Mouse (Mus musculus): ENCODE results near the gene Rps28. TPM values are rescaled to one million over a fixed set of nuclear protein-coding genes. Genes with fewer than 3 reads are reported as not detected.

Gene Rps28
- polyA plus RNA-seq, 1 experiment from 2014 or later, result 389 TPM

DNA sequence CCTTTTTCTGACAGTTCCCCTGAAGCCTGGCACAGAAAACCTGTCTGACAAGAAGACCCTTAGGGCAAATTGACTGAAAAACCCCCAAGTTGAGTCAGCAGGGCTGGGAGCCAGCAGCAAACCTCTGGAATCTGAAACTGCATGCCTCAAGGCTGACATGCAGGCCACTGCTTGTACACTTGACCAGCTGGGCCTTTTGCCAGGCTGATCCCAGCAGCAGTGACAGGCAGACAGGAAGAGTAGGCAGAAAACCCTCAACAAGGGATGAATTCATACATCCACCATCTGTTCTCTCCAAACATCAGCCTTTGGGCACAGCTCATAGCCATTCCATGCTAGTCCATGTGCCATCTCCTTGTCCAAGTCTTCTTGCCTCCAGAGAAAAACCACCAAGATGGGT lies 41.0 kb downstream of the Rps28 start:
- H3K9ac ChIP-seq (ENCODE audit: low read depth, low read length), result no peak overlapping the region
- H3K4me2 ChIP-seq (ENCODE audit: low read depth, low read length), result no peak overlapping the region
- ATAC-seq (ENCODE audit: low read depth), result no peak
- H3K27me3 ChIP-seq (ENCODE audit: control insufficient read depth, insufficient read depth, low read depth, low read length), result no peaks in the 10 kb centered on the region
- H3K4me3 ChIP-seq (ENCODE audit: low read depth, low read length), result no peak overlapping the region
- peaks cover under 1% of the 10 kb centered on the region; the same call in 1 of the 2 replicates for H3K36me3 ChIP-seq (ENCODE audit: control insufficient read depth, insufficient read depth)
- no peak overlapping the region for H3K27ac ChIP-seq (ENCODE audit: low read length)
- no peaks in the 10 kb centered on the region for H3K9me3 ChIP-seq (replicated peaks; ENCODE audit: control insufficient read depth, low read length)
- peaks cover 35% of the 10 kb centered on the region for H3K4me1 ChIP-seq (ENCODE audit: control insufficient read depth, low read depth, low read length)

DNA sequence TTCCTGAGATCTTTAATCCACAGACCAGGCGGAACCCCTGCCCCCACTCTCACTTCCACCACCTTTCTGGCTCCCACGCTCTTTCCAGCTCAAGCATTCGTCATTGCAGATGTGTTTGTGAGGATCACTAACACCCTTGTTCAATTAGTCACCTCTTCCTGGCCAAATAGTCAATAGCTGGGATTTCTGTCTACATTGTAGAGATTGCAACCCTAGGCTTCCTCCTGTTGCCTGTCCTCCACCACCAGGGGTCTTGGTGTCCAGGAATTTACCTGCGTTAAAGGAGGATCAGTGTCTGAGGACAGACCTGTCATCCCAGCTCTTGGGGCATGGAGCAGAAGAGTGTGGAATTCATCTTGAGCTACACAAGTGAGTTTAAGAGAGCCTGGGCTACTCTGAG lies 42.3 kb downstream of the Rps28 start:
- peak overlapping the region; percentile 16; the same call in 1 of the 2 replicates for H3K27ac ChIP-seq (ENCODE audit: low read length)
- H3K27me3 ChIP-seq (ENCODE audit: control insufficient read depth, insufficient read depth, low read depth, low read length), result no peaks in the 10 kb centered on the region
- peaks cover 3% of the 10 kb centered on the region; the same call in 1 of the 2 replicates for H3K36me3 ChIP-seq (ENCODE audit: control insufficient read depth, insufficient read depth)
- WGBS (ENCODE audit: insufficient replicate concordance), result 38% methylated on average over 4 of the region's 4 CpGs
- H3K4me2 ChIP-seq (ENCODE audit: low read depth, low read length), result peak overlapping the region; percentile 83
- peak overlapping the region; percentile 64 for H3K4me3 ChIP-seq (ENCODE audit: low read depth, low read length)
- no peaks in the 10 kb centered on the region for H3K9me3 ChIP-seq (replicated peaks; ENCODE audit: control insufficient read depth, low read length)
- no peak for ATAC-seq (ENCODE audit: low read depth)
- H3K9ac ChIP-seq (ENCODE audit: low read depth, low read length), result peak overlapping the region; percentile 64; the same call in 1 of the 2 replicates
- H3K4me1 ChIP-seq (ENCODE audit: control insufficient read depth, low read depth, low read length), result peaks cover 37% of the 10 kb centered on the region

DNA sequence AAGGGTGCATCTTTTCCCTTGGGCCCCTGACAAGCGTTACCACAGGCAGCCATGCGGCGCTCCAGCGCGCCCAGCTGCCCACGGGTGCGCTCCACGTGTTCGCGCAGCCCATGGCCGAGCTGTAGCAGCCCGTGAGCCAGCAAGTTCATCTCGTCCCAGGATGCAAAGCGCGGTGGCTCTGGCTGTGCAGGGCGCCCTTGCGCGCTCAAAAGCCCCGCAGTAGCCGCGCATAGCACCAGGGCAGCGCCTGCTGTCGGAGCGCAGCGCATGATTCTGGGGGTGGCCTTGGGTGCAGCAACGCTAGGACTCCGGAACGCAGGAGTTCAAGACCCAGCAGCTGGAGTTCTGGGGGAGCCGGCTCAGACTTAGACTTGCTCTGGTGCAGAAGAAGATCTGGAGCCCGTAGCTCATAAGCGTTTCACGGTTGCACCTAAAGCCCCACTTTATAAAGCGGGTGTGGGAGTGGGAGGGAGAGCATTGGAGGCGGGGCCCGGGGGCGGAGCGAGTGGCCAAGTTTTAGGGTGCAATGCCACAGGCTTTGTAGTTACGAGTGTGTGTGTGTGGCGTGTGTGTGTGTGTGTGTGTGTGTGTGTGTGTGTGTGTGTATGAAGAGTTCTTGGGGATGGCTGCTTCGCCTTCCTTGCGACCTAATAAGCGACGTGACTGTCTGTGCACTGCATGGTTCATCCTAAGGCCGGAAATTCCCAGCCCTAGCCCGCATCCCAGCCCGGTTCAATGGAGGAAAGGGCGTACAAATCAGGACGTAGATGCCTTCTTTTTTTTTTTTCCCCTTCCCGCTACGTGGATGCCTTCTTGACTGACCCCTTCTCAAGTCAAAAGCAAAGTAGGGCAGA lies 43.0 kb downstream of the Rps28 start, which contains the start of gene Angptl4:
Gene Angptl4, minus strand, starts transcription at position 707 of the 854 bp plus-strand sequence.
- WGBS (ENCODE audit: insufficient replicate concordance), result under 1% methylated on average over 50 of the region's 50 CpGs
- Histone ChIP-seq H3K4me2 (ENCODE audit: low read depth, low read length) (peak within 1 kb of the TSS; percentile 83), H3K4me1 (ENCODE audit: control insufficient read depth, low read depth, low read length) (peaks cover 37% of the 10 kb centered on the region)

DNA sequence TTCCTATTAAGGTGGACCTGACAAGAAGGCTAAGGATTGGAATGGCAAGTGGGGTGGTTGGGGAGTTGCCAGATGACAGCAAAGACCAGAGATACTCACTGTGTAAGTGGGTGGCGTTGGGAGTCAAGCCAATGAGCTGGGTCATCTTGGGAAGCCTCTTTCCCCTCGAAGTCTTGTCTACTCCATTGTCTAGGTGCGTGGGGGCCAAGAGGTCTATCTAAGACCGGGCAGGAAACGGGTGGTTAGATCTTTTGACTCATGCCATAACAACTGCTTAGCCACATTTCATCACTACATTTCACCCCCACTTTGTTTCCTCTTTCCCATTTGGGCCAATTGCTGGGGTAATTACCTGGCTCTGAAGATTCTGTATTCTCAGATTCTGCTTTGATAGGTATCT lies 43.9 kb downstream of the Rps28 start:
- H3K4me1 ChIP-seq (ENCODE audit: control insufficient read depth, low read depth, low read length), result peaks cover 37% of the 10 kb centered on the region
- H3K27me3 ChIP-seq (ENCODE audit: control insufficient read depth, insufficient read depth, low read depth, low read length), result no peaks in the 10 kb centered on the region
- H3K4me2 ChIP-seq (ENCODE audit: low read depth, low read length), result peak overlapping the region; percentile 83
- no peak for ATAC-seq (ENCODE audit: low read depth)
- H3K9ac ChIP-seq (ENCODE audit: low read depth, low read length), result peak overlapping the region; percentile 64
- peak overlapping the region; percentile 75 for H3K27ac ChIP-seq (ENCODE audit: low read length)
- 6% methylated on average over 5 of the region's 5 CpGs for WGBS (ENCODE audit: insufficient replicate concordance)
- no peaks in the 10 kb centered on the region for H3K9me3 ChIP-seq (replicated peaks; ENCODE audit: control insufficient read depth, low read length)
- peaks cover 3% of the 10 kb centered on the region; the same call in 1 of the 2 replicates for H3K36me3 ChIP-seq (ENCODE audit: control insufficient read depth, insufficient read depth)
- H3K4me3 ChIP-seq (ENCODE audit: low read depth, low read length), result peak overlapping the region; percentile 64

More for the DNA sequence above, 43.0 kb downstream of the Rps28 start, which contains the start of gene Angptl4:
- Histone ChIP-seq H3K27me3 (ENCODE audit: control insufficient read depth, insufficient read depth, low read depth, low read length) (no peaks in the 10 kb centered on the region), H3K9ac (ENCODE audit: low read depth, low read length) (peak within 1 kb of the TSS; percentile 64), H3K9me3 (replicated peaks; ENCODE audit: control insufficient read depth, low read length) (no peaks in the 10 kb centered on the region), H3K27ac (ENCODE audit: low read length) (peak within 1 kb of the TSS; percentile 75), H3K36me3 (ENCODE audit: control insufficient read depth, insufficient read depth) (peaks cover 3% of the 10 kb centered on the region; the same call in 1 of the 2 replicates), H3K4me3 (ENCODE audit: low read depth, low read length) (peak within 1 kb of the TSS; percentile 64)
- ATAC-seq (ENCODE audit: low read depth), result peak; percentile 74

DNA sequence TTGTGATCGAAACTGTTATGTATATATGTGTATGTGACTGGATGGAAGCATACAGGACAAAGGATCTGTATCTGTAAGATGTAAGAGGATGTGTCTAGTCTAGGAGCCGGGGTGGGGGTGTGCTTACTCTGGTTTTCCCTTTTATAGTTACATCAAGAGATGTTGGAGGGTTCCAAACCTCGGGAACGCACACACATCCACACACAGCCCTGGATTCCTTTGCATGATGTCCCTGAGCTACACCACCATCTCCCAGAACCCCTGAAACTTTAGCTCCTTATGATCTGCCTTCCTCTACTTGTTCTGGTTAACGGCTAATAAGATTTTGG lies 44.4 kb downstream of the Rps28 start:
- Histone ChIP-seq H3K4me3 (ENCODE audit: low read depth, low read length) (peak overlapping the region; percentile 64), H3K4me1 (ENCODE audit: control insufficient read depth, low read depth, low read length) (peaks cover 37% of the 10 kb centered on the region), H3K9me3 (replicated peaks; ENCODE audit: control insufficient read depth, low read length) (no peaks in the 10 kb centered on the region), H3K4me2 (ENCODE audit: low read depth, low read length) (peak overlapping the region; percentile 83), H3K27me3 (ENCODE audit: control insufficient read depth, insufficient read depth, low read depth, low read length) (no peaks in the 10 kb centered on the region), H3K36me3 (ENCODE audit: control insufficient read depth, insufficient read depth) (peaks cover 3% of the 10 kb centered on the region; the same call in 1 of the 2 replicates), H3K9ac (ENCODE audit: low read depth, low read length) (no peak overlapping the region; the same call in 1 of the 2 replicates), H3K27ac (ENCODE audit: low read length) (peak overlapping the region; percentile 75)
- 61% methylated on average over 5 of the region's 5 CpGs for WGBS (ENCODE audit: insufficient replicate concordance)
- ATAC-seq (ENCODE audit: low read depth), result no peak

DNA sequence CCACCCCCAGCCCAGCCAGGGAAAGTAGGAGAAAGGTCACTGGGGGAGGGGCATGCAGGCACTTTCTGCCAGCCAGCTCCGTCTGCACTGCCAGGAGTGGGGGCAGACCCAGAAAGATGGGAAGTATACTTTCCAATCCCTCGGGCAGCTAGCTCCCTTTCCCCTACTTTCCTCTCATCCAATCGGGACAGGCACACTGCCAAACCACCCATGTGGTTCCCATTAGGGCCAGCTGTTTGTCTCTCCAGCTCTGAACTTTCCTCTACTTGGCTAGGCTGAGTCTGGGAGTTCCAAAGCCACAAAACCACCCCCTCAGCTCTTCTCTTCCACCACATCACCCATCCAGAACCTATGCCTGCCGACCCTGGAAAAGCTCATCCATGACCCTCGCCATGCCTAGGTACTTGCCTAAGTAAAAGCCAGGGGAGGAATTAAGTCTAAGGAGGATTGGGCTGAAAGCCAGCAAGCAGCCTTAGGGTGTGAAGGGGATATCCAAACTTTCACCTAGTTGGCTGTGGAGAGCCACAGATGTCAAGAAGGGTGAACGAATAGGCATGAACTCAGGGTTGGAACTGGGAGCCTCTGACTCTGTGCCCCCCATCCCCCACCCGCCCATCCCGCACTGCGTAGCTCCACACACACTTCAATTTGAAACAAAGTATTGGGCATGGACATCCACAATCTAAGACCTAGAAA lies 44.9 kb downstream of the Rps28 start:
- ATAC-seq (ENCODE audit: low read depth), result peak; percentile 74
- Histone ChIP-seq H3K4me2 (ENCODE audit: low read depth, low read length) (peak overlapping the region; percentile 83), H3K4me3 (ENCODE audit: low read depth, low read length) (peak overlapping the region; percentile 64), H3K4me1 (ENCODE audit: control insufficient read depth, low read depth, low read length) (peaks cover 37% of the 10 kb centered on the region), H3K9me3 (replicated peaks; ENCODE audit: control insufficient read depth, low read length) (no peaks in the 10 kb centered on the region), H3K27ac (ENCODE audit: low read length) (peak overlapping the region; percentile 79), H3K36me3 (ENCODE audit: control insufficient read depth, insufficient read depth) (peaks cover 3% of the 10 kb centered on the region; the same call in 1 of the 2 replicates), H3K27me3 (ENCODE audit: control insufficient read depth, insufficient read depth, low read depth, low read length) (no peaks in the 10 kb centered on the region), H3K9ac (ENCODE audit: low read depth, low read length) (no peak overlapping the region; the same call in 1 of the 2 replicates)
- WGBS (ENCODE audit: insufficient replicate concordance), result 47% methylated on average over 9 of the region's 9 CpGs

DNA sequence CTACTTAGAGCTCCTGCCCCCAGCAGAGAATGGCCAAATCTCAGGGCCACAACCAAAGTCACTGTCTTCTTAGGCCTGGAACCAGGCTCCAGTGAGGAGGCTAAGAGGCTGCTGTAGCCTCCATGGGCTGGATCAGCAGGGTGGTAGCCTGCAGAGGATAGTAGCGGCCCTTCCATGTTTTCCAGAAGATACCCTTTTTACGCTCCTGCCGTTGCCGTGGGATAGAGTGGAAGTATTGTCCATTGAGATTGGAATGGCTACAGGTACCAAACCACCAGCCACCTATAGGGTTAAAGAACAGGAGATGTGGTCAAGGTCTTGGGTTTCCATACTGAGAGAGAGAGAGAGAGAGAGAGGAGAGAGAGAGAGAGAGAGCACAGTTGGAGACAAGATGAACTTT lies 49.1 kb downstream of the Rps28 start:
- H3K27me3 ChIP-seq (ENCODE audit: control insufficient read depth, insufficient read depth, low read depth, low read length), result no peaks in the 10 kb centered on the region
- no peaks in the 10 kb centered on the region for H3K9me3 ChIP-seq (replicated peaks; ENCODE audit: control insufficient read depth, low read length)
- H3K36me3 ChIP-seq (ENCODE audit: control insufficient read depth, insufficient read depth), result peaks cover 3% of the 10 kb centered on the region; the same call in 1 of the 2 replicates
- no peak for ATAC-seq (ENCODE audit: low read depth)
- H3K27ac ChIP-seq (ENCODE audit: low read length), result peak overlapping the region; percentile 48
- H3K4me1 ChIP-seq (ENCODE audit: control insufficient read depth, low read depth, low read length), result peaks cover 15% of the 10 kb centered on the region
- no peak overlapping the region for H3K4me2 ChIP-seq (ENCODE audit: low read depth, low read length)
- 81% methylated on average over 4 of the region's 4 CpGs for WGBS (ENCODE audit: insufficient replicate concordance)
- H3K4me3 ChIP-seq (ENCODE audit: low read depth, low read length), result no peak overlapping the region
- no peak overlapping the region for H3K9ac ChIP-seq (ENCODE audit: low read depth, low read length)

DNA sequence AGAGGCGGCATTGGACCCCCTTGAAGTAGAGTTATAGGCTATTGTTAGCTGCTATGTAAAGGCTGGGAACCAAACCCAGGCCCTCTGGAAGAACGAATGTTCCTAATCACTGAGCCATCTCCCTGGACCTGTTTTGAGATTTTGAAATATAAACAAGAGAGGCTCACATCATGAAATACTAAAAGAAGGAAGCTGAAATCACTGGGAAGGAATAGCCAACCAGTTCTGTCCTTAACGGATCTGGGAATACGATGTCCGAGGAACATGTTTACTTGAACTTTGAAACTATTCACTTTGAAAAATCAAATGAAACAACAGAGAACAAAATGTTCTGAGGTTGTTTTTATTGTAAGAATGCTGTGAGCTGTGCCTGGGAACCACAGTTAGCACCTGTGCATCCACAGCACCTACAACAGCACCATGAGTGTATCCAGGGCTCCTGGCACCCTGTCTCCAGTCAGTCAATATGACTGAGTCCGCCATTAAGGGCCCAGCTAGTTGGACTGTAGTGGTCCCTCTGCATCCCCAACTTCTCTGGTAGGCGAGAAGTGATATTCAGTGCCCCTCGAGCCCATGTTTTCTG lies 49.7 kb downstream of the Rps28 start:
- H3K4me1 ChIP-seq (ENCODE audit: control insufficient read depth, low read depth, low read length), result peaks cover 9% of the 10 kb centered on the region
- no peaks in the 10 kb centered on the region for H3K9me3 ChIP-seq (replicated peaks; ENCODE audit: control insufficient read depth, low read length)
- ATAC-seq (ENCODE audit: low read depth), result no peak
- H3K4me2 ChIP-seq (ENCODE audit: low read depth, low read length), result no peak overlapping the region
- H3K36me3 ChIP-seq (ENCODE audit: control insufficient read depth, insufficient read depth), result peaks cover 3% of the 10 kb centered on the region; the same call in 1 of the 2 replicates
- no peak overlapping the region for H3K4me3 ChIP-seq (ENCODE audit: low read depth, low read length)
- WGBS (ENCODE audit: insufficient replicate concordance), result 67% methylated on average over 8 of the region's 8 CpGs
- peak overlapping the region; percentile 48 for H3K27ac ChIP-seq (ENCODE audit: low read length)
- H3K27me3 ChIP-seq (ENCODE audit: control insufficient read depth, insufficient read depth, low read depth, low read length), result no peaks in the 10 kb centered on the region
- no peak overlapping the region for H3K9ac ChIP-seq (ENCODE audit: low read depth, low read length)

Measured in liver, embryonic 16.5 days (tissue).